Mouse (Mus musculus): ENCODE results near the gene Amdhd1.

- TF ChIP-seq POLR2A (IDR thresholded peaks at IDR 0.05; ENCODE audit: extremely low read depth, insufficient read depth, low read length) = no peak
- no peak for TF ChIP-seq CTCF (IDR thresholded peaks at IDR 0.05; ENCODE audit: extremely low read depth, insufficient read depth, low read length)
These were observed 35.1 kb upstream of the Amdhd1 start for GRCm38 (mm10) chr10:93574966-93575365.

Data from cortical plate, adult 2 months (tissue).